Mouse (Mus musculus): ENCODE results near the gene Rbpj.

DNA sequence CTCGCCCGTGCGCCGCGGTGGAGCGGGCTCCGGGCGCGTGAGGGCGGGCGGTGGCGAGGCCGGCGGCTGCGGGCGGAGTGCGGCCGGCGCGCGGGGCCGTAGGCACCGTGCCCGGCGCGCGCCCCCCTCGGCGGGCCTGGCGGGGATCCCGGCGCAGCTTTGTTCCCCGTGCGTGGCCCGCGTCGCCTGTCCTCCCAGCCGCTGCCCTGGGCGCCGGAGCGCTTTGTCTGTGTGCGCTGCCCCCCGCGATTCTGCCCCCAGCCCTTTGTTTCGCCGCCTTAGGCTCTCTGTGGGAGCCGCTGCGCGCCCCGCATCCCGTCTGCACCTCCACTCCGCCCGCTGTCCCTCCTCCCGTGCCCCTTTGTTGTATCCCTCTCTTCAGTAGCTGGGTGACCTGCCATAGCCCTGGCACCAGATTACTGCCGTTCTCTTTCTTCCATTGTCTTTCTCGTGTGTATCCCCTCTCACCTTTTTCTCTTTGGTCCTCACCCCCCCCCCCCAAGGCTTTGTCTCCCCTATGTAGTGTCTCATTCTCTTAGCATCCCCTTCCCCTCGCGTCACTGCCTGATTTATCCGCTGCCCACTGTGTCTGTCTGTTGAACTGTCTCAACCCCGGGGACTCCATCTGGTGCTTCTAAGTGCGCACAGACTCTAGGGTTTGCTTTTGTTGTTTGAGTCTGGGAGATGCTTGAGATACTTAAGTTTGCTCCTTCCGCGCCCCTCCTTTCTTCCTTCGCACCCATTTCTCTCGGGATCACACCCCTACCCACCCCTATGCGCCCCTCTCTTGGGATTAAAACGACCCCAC lies 125.1 kb downstream of the Rbpj start:
- TF ChIP-seq CTCF (IDR thresholded peaks at IDR 0.05; ENCODE audit: low read depth) (no peak), EP300 (IDR thresholded peaks at IDR 0.05; ENCODE audit: low read depth) (no peak)
